Mouse (Mus musculus) MEL (cell line): ENCODE measurements at regions not wholly inside any gene's neighbourhood (a gene's known extent, or its start where the extent isn't known, plus 50 kb on each side); places are given as distances from the start of the nearest gene placed in this dataset.

Experiments used
- DNase-seq: peaks from one replicate; pipeline ENCODE4 v3.0.0; 2011; ENCODE audit warnings: low read depth, low spot score
- H3K27ac ChIP-seq: 2 replicates; pipeline ENCODE4 v1.5.1; 2012; ENCODE audit warnings: low read depth, mild to moderate bottlenecking, control low read depth, low read length, moderate library complexity; ENCODE audit not compliant: control insufficient read depth
- H3K27me3 ChIP-seq, 2 experiments: fragments of 150-350 bp in 1 of 2; sonication (generic) in 1 of 2; 2 replicates each; pipeline ENCODE4 v1.6.1; 2012; ENCODE audit warnings: low read length in 2 of 2, mild to moderate bottlenecking in 2 of 2, improper control_type of control experiment in 1 of 2, moderate library complexity in 1 of 2; ENCODE audit not compliant: insufficient read depth in 2 of 2, control insufficient read depth in 1 of 2
- H3K36me3 ChIP-seq, 2 experiments: 2 replicates each; pipeline ENCODE4 v1.6.1; 2012 to 2014; ENCODE audit warnings: low read length in 2 of 2, improper control_type of control experiment in 1 of 2, inconsistent platforms in 1 of 2, mild to moderate bottlenecking in 1 of 2; ENCODE audit not compliant: insufficient read depth in 2 of 2, control insufficient read depth in 1 of 2
- H3K4me1 ChIP-seq, 2 experiments: fragments of 150-350 bp in 1 of 2; sonication (generic) in 1 of 2; 2 replicates each; pipeline ENCODE4 v1.6.1; 2012; ENCODE audit warnings: low read length in 2 of 2, improper control_type of control experiment in 1 of 2, mild to moderate bottlenecking in 1 of 2; ENCODE audit not compliant: insufficient read depth in 2 of 2, control insufficient read depth in 1 of 2
- H3K4me3 ChIP-seq, 2 experiments: fragments of 150-350 bp in 1 of 2; sonication (generic) in 1 of 2; 2 replicates each; pipeline ENCODE4 v1.5.1; 2012; ENCODE audit warnings: low read depth in 2 of 2, low read length in 2 of 2, mild to moderate bottlenecking in 2 of 2, moderate library complexity in 2 of 2, control low read depth in 1 of 2, improper control_type of control experiment in 1 of 2; ENCODE audit not compliant: control insufficient read depth in 1 of 2, insufficient read depth in 1 of 2
- H3K79me2 ChIP-seq: 2 replicates; pipeline ENCODE4 v1.6.1; 2012; ENCODE audit warnings: mild to moderate bottlenecking, low read length, moderate library complexity; ENCODE audit not compliant: control insufficient read depth, poor library complexity, insufficient read depth
- H3K9ac ChIP-seq: 2 replicates; pipeline ENCODE4 v1.6.1; 2012; ENCODE audit warnings: low read depth, mild to moderate bottlenecking, control low read depth, low read length, moderate library complexity; ENCODE audit not compliant: control insufficient read depth, poor library complexity, severe bottlenecking
- H3K9me3 ChIP-seq: fragments of 150-350 bp; sonication (generic); replicated peaks from 2 replicates; pipeline ENCODE4 v1.6.1; 2012; ENCODE audit warnings: mild to moderate bottlenecking, low read length, improper control_type of control experiment, moderate library complexity; ENCODE audit not compliant: insufficient read depth
- CHD1 ChIP-seq: IDR thresholded peaks from 2 replicates; pipeline ENCODE4 v1.6.1; 2012; ENCODE audit warnings: low read depth, mild to moderate bottlenecking, inconsistent platforms, low read length, improper control_type of control experiment
- CHD2 ChIP-seq: IDR thresholded peaks from 2 replicates; pipeline ENCODE4 v1.6.1; 2011; ENCODE audit warnings: low read length, improper control_type of control experiment
- CTCF ChIP-seq, 3 experiments: IDR thresholded peaks in 2 of 3; conservative IDR thresholded peaks in 1 of 3; 2 replicates each; pipeline ENCODE4 v1.5.1; 2011 to 2012; ENCODE audit warnings: low read length in 3 of 3, low read depth in 2 of 3, mild to moderate bottlenecking in 2 of 3, improper control_type of control experiment in 1 of 3, inconsistent platforms in 1 of 3, mixed read lengths in 1 of 3, moderate library complexity in 1 of 3; ENCODE audit not compliant: control insufficient read depth in 1 of 3, insufficient read depth in 1 of 3, poor library complexity in 1 of 3, severe bottlenecking in 1 of 3
- E2F4 ChIP-seq: IDR thresholded peaks from 2 replicates; pipeline ENCODE4 v1.6.1; 2011; ENCODE audit warnings: low read depth, low read length, improper control_type of control experiment, borderline replicate concordance
- ELF1 ChIP-seq: IDR thresholded peaks from 2 replicates; pipeline ENCODE4 v1.6.1; 2014; ENCODE audit warnings: low read depth, mild to moderate bottlenecking, inconsistent platforms, low read length, improper control_type of control experiment, moderate library complexity
- EP300 ChIP-seq, 2 experiments: IDR thresholded peaks; 2 replicates each; pipeline ENCODE4 v1.6.1; 2011; ENCODE audit warnings: improper control_type of control experiment in 2 of 2, low read length in 2 of 2, low read depth in 1 of 2, mild to moderate bottlenecking in 1 of 2
- ETS1 ChIP-seq: IDR thresholded peaks from 2 replicates; pipeline ENCODE4 v1.6.1; 2012; ENCODE audit warnings: low read depth, mild to moderate bottlenecking, inconsistent platforms, low read length, improper control_type of control experiment, moderate library complexity
- GATA1 ChIP-seq: IDR thresholded peaks from 2 replicates; pipeline ENCODE4 v1.6.1; 2011; ENCODE audit warnings: low read depth, low read length, improper control_type of control experiment
- HCFC1 ChIP-seq: IDR thresholded peaks from 2 replicates; pipeline ENCODE4 v1.6.1; 2012; ENCODE audit warnings: low read depth, mild to moderate bottlenecking, inconsistent platforms, low read length, improper control_type of control experiment, moderate library complexity
- JUND ChIP-seq: IDR thresholded peaks from 2 replicates; pipeline ENCODE4 v1.6.1; 2011; ENCODE audit warnings: low read depth, mild to moderate bottlenecking, improper control_type of control experiment, low read length
- MAX ChIP-seq: IDR thresholded peaks from 2 replicates; pipeline ENCODE4 v1.6.1; 2011; ENCODE audit warnings: low read length, improper control_type of control experiment
- MAZ ChIP-seq: IDR thresholded peaks from 2 replicates; pipeline ENCODE4 v1.6.1; 2012; ENCODE audit warnings: low read depth, mild to moderate bottlenecking, inconsistent platforms, low read length, improper control_type of control experiment
- MEF2A ChIP-seq: IDR thresholded peaks from 2 replicates; pipeline ENCODE4 v1.6.1; 2014; ENCODE audit warnings: low read depth, mild to moderate bottlenecking, inconsistent platforms, low read length, improper control_type of control experiment; ENCODE audit not compliant: poor library complexity, insufficient replicate concordance, severe bottlenecking; ENCODE audit errors: extremely low read depth
- MXI1 ChIP-seq: IDR thresholded peaks from 2 replicates; pipeline ENCODE4 v1.6.1; 2011; ENCODE audit warnings: mild to moderate bottlenecking, low read depth, low read length, improper control_type of control experiment
- MYB ChIP-seq: IDR thresholded peaks from 2 replicates; pipeline ENCODE4 v1.6.1; 2011; ENCODE audit warnings: mild to moderate bottlenecking, low read depth, low read length, improper control_type of control experiment
- MYC ChIP-seq: IDR thresholded peaks from 2 replicates; pipeline ENCODE4 v1.6.1; 2011; ENCODE audit warnings: low read depth, mild to moderate bottlenecking, low read length, improper control_type of control experiment, moderate library complexity
- NELFE ChIP-seq: IDR thresholded peaks from 2 replicates; pipeline ENCODE4 v1.6.1; 2011; ENCODE audit warnings: low read depth, low read length, improper control_type of control experiment
- NRF1 ChIP-seq: IDR thresholded peaks from 2 replicates; pipeline ENCODE4 v1.6.1; 2014; ENCODE audit warnings: low read depth, mild to moderate bottlenecking, inconsistent platforms, low read length, improper control_type of control experiment, moderate library complexity; ENCODE audit not compliant: poor library complexity, insufficient read depth, severe bottlenecking
- POLR2A ChIP-seq, 2 experiments: IDR thresholded peaks; 2 replicates each; pipeline ENCODE4 v1.6.1; 2011 to 2012; ENCODE audit warnings: low read length in 2 of 2, mild to moderate bottlenecking in 2 of 2, control low read depth in 1 of 2, improper control_type of control experiment in 1 of 2, low read depth in 1 of 2, moderate library complexity in 1 of 2; ENCODE audit not compliant: control insufficient read depth in 1 of 2, insufficient read depth in 1 of 2, poor library complexity in 1 of 2
- POLR2AphosphoS2 ChIP-seq: IDR thresholded peaks from 2 replicates; pipeline ENCODE4 v1.6.1; 2011; ENCODE audit warnings: low read length, improper control_type of control experiment
- RCOR1 ChIP-seq: IDR thresholded peaks from 2 replicates; pipeline ENCODE4 v1.6.1; 2012; ENCODE audit warnings: low read depth, mild to moderate bottlenecking, inconsistent platforms, low read length, improper control_type of control experiment
- SIN3A ChIP-seq: IDR thresholded peaks from 2 replicates; pipeline ENCODE4 v1.6.1; 2012; ENCODE audit warnings: low read length, improper control_type of control experiment, inconsistent platforms
- TAL1 ChIP-seq: IDR thresholded peaks from 2 replicates; pipeline ENCODE4 v1.6.1; 2012; ENCODE audit warnings: mild to moderate bottlenecking, inconsistent platforms, low read length, moderate library complexity, mixed read lengths
- TCF12 ChIP-seq: IDR thresholded peaks from 2 replicates; pipeline ENCODE4 v1.6.1; 2014; ENCODE audit warnings: low read depth, mild to moderate bottlenecking, inconsistent platforms, low read length, improper control_type of control experiment, moderate library complexity
- USF2 ChIP-seq, 2 experiments: IDR thresholded peaks; 2 replicates each; pipeline ENCODE4 v1.6.1; 2011 to 2012; ENCODE audit warnings: improper control_type of control experiment in 2 of 2, low read length in 2 of 2, borderline replicate concordance in 1 of 2, inconsistent platforms in 1 of 2, low read depth in 1 of 2, mild to moderate bottlenecking in 1 of 2; ENCODE audit not compliant: insufficient read depth in 1 of 2
- ZKSCAN1 ChIP-seq: IDR thresholded peaks from 2 replicates; pipeline ENCODE4 v1.6.1; 2012; ENCODE audit warnings: low read depth, mild to moderate bottlenecking, inconsistent platforms, low read length, improper control_type of control experiment, moderate library complexity
- ZNF384 ChIP-seq: IDR thresholded peaks from 2 replicates; pipeline ENCODE4 v1.6.1; 2012; ENCODE audit warnings: low read depth, mild to moderate bottlenecking, inconsistent platforms, low read length, improper control_type of control experiment

GRCm38 (mm10) chr15:67414371-67414930 is 913.7 kb upstream of the Lrrc6 start (continued):
- no peak for TF ChIP-seq MEF2A
- peak; percentile 10 for TF ChIP-seq GATA1
- no peak for TF ChIP-seq MXI1
- TF ChIP-seq MAZ: no peak
- TF ChIP-seq CTCF (IDR thresholded peaks at IDR 0.05 in 2 of 3, conservative IDR thresholded peaks at IDR 0.05 in 1 of 3; ENCODE audit: control insufficient read depth in 1 of 3, insufficient read depth in 1 of 3, low read depth in 2 of 3, low read length in 3 of 3, poor library complexity in 1 of 3, severe bottlenecking in 1 of 3): no peak
- no peak for TF ChIP-seq ZKSCAN1
- no peak for TF ChIP-seq NELFE
- no peak for TF ChIP-seq SIN3A
- TF ChIP-seq MAX: peak; percentile 46; the same call in 1 of the 2 replicates

GRCm38 (mm10) chr15:67413581-67413980 is 912.9 kb upstream of the Lrrc6 start:
- Histone ChIP-seq H3K9ac (no peak overlapping the region), H3K4me3 (no peak overlapping the region), H3K36me3 (peaks cover 0 to 61% of the 10 kb centered on the region in 2 experiments; a peak in 2 of 4 replicates), H3K9me3 (no peaks in the 10 kb centered on the region), H3K27ac (no peak overlapping the region)
- DNase-seq: peak; percentile 49
- TF ChIP-seq ETS1 (peak; percentile 36; the same call in 1 of the 2 replicates), GATA1 (peak; percentile 54), ZNF384 (peak; percentile 48; the same call in 1 of the 2 replicates), POLR2AphosphoS2 (no peak), HCFC1 (no peak), RCOR1 (0 out of 2 replicates have a peak, but pooled peaks have one; percentile 43), TAL1 (no peak), ZKSCAN1 (no peak)
- TF ChIP-seq, all 39 proteins: peak for 4
- H3K4me1 ChIP-seq: peaks cover 48 to 61% of the 10 kb centered on the region in 2 experiments
- H3K79me2 ChIP-seq: no peaks in the 10 kb centered on the region
- no peaks in the 10 kb centered on the region for H3K27me3 ChIP-seq

- H3K4me1 ChIP-seq: peaks cover 48 to 55% of the 10 kb centered on the region in 2 experiments
- H3K36me3 ChIP-seq: peaks cover 0 to 60% of the 10 kb centered on the region in 2 experiments; a peak in 2 of 4 replicates
- no peak overlapping the region for H3K4me3 ChIP-seq
- peak; percentile 32 for DNase-seq
- no peak overlapping the region for H3K9ac ChIP-seq
- H3K27me3 ChIP-seq: no peaks in the 10 kb centered on the region
- H3K9me3 ChIP-seq: no peaks in the 10 kb centered on the region
- no peaks in the 10 kb centered on the region for H3K79me2 ChIP-seq
- H3K27ac ChIP-seq: no peak overlapping the region
- TF ChIP-seq CHD2 (no peak), CHD1 (no peak), HCFC1 (no peak), MAZ (no peak), MXI1 (no peak), E2F4 (no peak), NRF1 (no peak), MYB (no peak), TAL1 (peak; percentile 59), SIN3A (no peak; the same call in 1 of the 2 replicates), GATA1 (no peak), JUND (no peak), MAX (0 out of 2 replicates have a peak, but pooled peaks have one; percentile 12), TCF12 (peak; percentile 28; the same call in 1 of the 2 replicates), ELF1 (no peak), MYC (no peak), EP300 (IDR thresholded peaks at IDR 0.05; ENCODE audit: low read depth in 1 of 2, low read length in 2 of 2) (peak; percentile 41 to 49; a peak in 2 of 4 replicates), POLR2A (IDR thresholded peaks at IDR 0.05; ENCODE audit: control insufficient read depth in 1 of 2, insufficient read depth in 1 of 2, low read depth in 1 of 2, low read length in 2 of 2, poor library complexity in 1 of 2) (no peak), ZKSCAN1 (no peak), MEF2A (no peak), POLR2AphosphoS2 (no peak), USF2 (IDR thresholded peaks at IDR 0.05; ENCODE audit: borderline replicate concordance in 1 of 2, insufficient read depth in 1 of 2, low read depth in 1 of 2, low read length in 2 of 2) (0 out of 4 replicates have a peak, but pooled peaks of 1 of the 2 experiments have one; percentile 41), RCOR1 (no peak)
Observed at GRCm38 (mm10) chr15:67412394-67412793, 911.7 kb upstream of the Lrrc6 start.
